Mouse (Mus musculus): ENCODE data around the gene Mfn2. TPM values are rescaled to one million over a fixed set of nuclear protein-coding genes. Genes with fewer than 3 reads are reported as not detected.

Gene Mfn2
- polyA plus RNA-seq (2014; fragmentation: Nextera tagmentation; extraction: Ambion mirVana) = 12.1 and 31.0 TPM in 2 replicates

GRCm38 (mm10) chr4:147904313-147905089 lies at the start of gene Mfn2:
Gene Mfn2, minus strand, starts transcription at chr4:147904704.
- Histone ChIP-seq H3K36me3 (ENCODE audit: control insufficient read depth, insufficient read depth, low read length) (peaks cover 25% of the 10 kb centered on the region), H3K27me3 (ENCODE audit: control insufficient read depth, insufficient read depth, low read length) (no peaks in the 10 kb centered on the region), H3K4me3 (ENCODE audit: low read length) (peak within 1 kb of the TSS; percentile 90), H3K4me1 (ENCODE audit: control insufficient read depth, insufficient read depth, low read length) (no peaks in the 10 kb centered on the region), H3K4me2 (replicated peaks; ENCODE audit: low read depth, low read length) (peak within 1 kb of the TSS; percentile 56), H3K9ac (ENCODE audit: low read depth, low read length) (peak within 1 kb of the TSS; percentile 90), H3K9me3 (ENCODE audit: control insufficient read depth, low read length) (no peaks in the 10 kb centered on the region), H3K27ac (ENCODE audit: low read depth, low read length) (peak within 1 kb of the TSS; percentile 89)
- WGBS = under 1% methylated on average over 55 of the region's 59 CpGs
- peak; percentile 97 for ATAC-seq (ENCODE audit: low FRiP score, low TSS enrichment)

- no peak for ATAC-seq (ENCODE audit: low FRiP score, low TSS enrichment)
- Histone ChIP-seq H3K9me3 (ENCODE audit: control insufficient read depth, low read length) (no peaks in the 10 kb centered on the region), H3K9ac (ENCODE audit: low read depth, low read length) (no peak overlapping the region), H3K27ac (ENCODE audit: low read depth, low read length) (no peak overlapping the region), H3K36me3 (ENCODE audit: control insufficient read depth, insufficient read depth, low read length) (no peaks in the 10 kb centered on the region; the same call in 1 of the 2 replicates), H3K27me3 (ENCODE audit: control insufficient read depth, insufficient read depth, low read length) (no peaks in the 10 kb centered on the region), H3K4me3 (ENCODE audit: low read length) (no peak overlapping the region), H3K4me1 (ENCODE audit: control insufficient read depth, insufficient read depth, low read length) (no peaks in the 10 kb centered on the region), H3K4me2 (replicated peaks; ENCODE audit: low read depth, low read length) (no peak overlapping the region)
- 13% methylated on average over 4 of the region's 4 CpGs for WGBS
These were observed 49.1 kb upstream of the Mfn2 start for GRCm38 (mm10) chr4:147953590-147953989.

GRCm38 (mm10) chr4:147947511-147947910 lies 43.0 kb upstream of the Mfn2 start:
- Histone ChIP-seq H3K4me2 (replicated peaks; ENCODE audit: low read depth, low read length) (no peak overlapping the region), H3K4me3 (ENCODE audit: low read length) (no peak overlapping the region), H3K4me1 (ENCODE audit: control insufficient read depth, insufficient read depth, low read length) (peaks cover 4% of the 10 kb centered on the region; the same call in 1 of the 2 replicates), H3K27me3 (ENCODE audit: control insufficient read depth, insufficient read depth, low read length) (no peaks in the 10 kb centered on the region), H3K27ac (ENCODE audit: low read depth, low read length) (no peak overlapping the region), H3K9me3 (ENCODE audit: control insufficient read depth, low read length) (no peaks in the 10 kb centered on the region), H3K36me3 (ENCODE audit: control insufficient read depth, insufficient read depth, low read length) (peaks cover 38% of the 10 kb centered on the region), H3K9ac (ENCODE audit: low read depth, low read length) (no peak overlapping the region)
- no peak for ATAC-seq (ENCODE audit: low FRiP score, low TSS enrichment)
- 88% methylated on average over 2 of the region's 2 CpGs for WGBS

GRCm38 (mm10) chr4:147943005-147943404 lies 38.5 kb upstream of the Mfn2 start:
- H3K9me3 ChIP-seq (ENCODE audit: control insufficient read depth, low read length) = no peaks in the 10 kb centered on the region
- no peak overlapping the region for H3K4me2 ChIP-seq (replicated peaks; ENCODE audit: low read depth, low read length)
- H3K4me3 ChIP-seq (ENCODE audit: low read length) = no peak overlapping the region
- no peaks in the 10 kb centered on the region for H3K27me3 ChIP-seq (ENCODE audit: control insufficient read depth, insufficient read depth, low read length)
- peaks cover 38% of the 10 kb centered on the region for H3K36me3 ChIP-seq (ENCODE audit: control insufficient read depth, insufficient read depth, low read length)
- H3K27ac ChIP-seq (ENCODE audit: low read depth, low read length) = no peak overlapping the region
- ATAC-seq (ENCODE audit: low FRiP score, low TSS enrichment) = no peak
- H3K4me1 ChIP-seq (ENCODE audit: control insufficient read depth, insufficient read depth, low read length) = peaks cover 21% of the 10 kb centered on the region
- 100% methylated on average over 1 of the region's 1 CpGs for WGBS
- no peak overlapping the region for H3K9ac ChIP-seq (ENCODE audit: low read depth, low read length)

- Histone ChIP-seq H3K9me3 (ENCODE audit: control insufficient read depth, low read length) (no peaks in the 10 kb centered on the region), H3K4me3 (ENCODE audit: low read length) (peak overlapping the region; percentile 89), H3K9ac (ENCODE audit: low read depth, low read length) (peak overlapping the region; percentile 85), H3K36me3 (ENCODE audit: control insufficient read depth, insufficient read depth, low read length) (peaks cover 24% of the 10 kb centered on the region), H3K4me2 (replicated peaks; ENCODE audit: low read depth, low read length) (peak overlapping the region; percentile 99), H3K27me3 (ENCODE audit: control insufficient read depth, insufficient read depth, low read length) (no peaks in the 10 kb centered on the region), H3K4me1 (ENCODE audit: control insufficient read depth, insufficient read depth, low read length) (peaks cover 31% of the 10 kb centered on the region), H3K27ac (ENCODE audit: low read depth, low read length) (peak overlapping the region; percentile 76; the same call in 1 of the 2 replicates)
- 8% methylated on average over 59 of the region's 88 CpGs for WGBS
- peak; percentile 46 for ATAC-seq (ENCODE audit: low FRiP score, low TSS enrichment)
These were observed 36.8 kb upstream of the Mfn2 start for GRCm38 (mm10) chr4:147941045-147942020.

GRCm38 (mm10) chr4:147940576-147941044 lies 36.1 kb upstream of the Mfn2 start, which contains the start of gene 2510039O18Rik:
Gene 2510039O18Rik, plus strand, starts transcription at chr4:147940895.
- Histone ChIP-seq H3K27me3 (ENCODE audit: control insufficient read depth, insufficient read depth, low read length) (no peaks in the 10 kb centered on the region), H3K36me3 (ENCODE audit: control insufficient read depth, insufficient read depth, low read length) (peaks cover 16% of the 10 kb centered on the region), H3K9ac (ENCODE audit: low read depth, low read length) (peak within 1 kb of the TSS; percentile 85), H3K4me1 (ENCODE audit: control insufficient read depth, insufficient read depth, low read length) (peaks cover 33% of the 10 kb centered on the region), H3K4me2 (replicated peaks; ENCODE audit: low read depth, low read length) (peak within 1 kb of the TSS; percentile 99), H3K4me3 (ENCODE audit: low read length) (peak within 1 kb of the TSS; percentile 89), H3K9me3 (ENCODE audit: control insufficient read depth, low read length) (no peaks in the 10 kb centered on the region), H3K27ac (ENCODE audit: low read depth, low read length) (peak within 1 kb of the TSS; percentile 82)
- WGBS = 4% methylated on average over 16 of the region's 35 CpGs
- peak; percentile 58 for ATAC-seq (ENCODE audit: low FRiP score, low TSS enrichment)

GRCm38 (mm10) chr4:147940111-147940510 lies 35.6 kb upstream of the Mfn2 start:
- peaks cover 11% of the 10 kb centered on the region for H3K36me3 ChIP-seq (ENCODE audit: control insufficient read depth, insufficient read depth, low read length)
- peak overlapping the region; percentile 82 for H3K27ac ChIP-seq (ENCODE audit: low read depth, low read length)
- ATAC-seq (ENCODE audit: low FRiP score, low TSS enrichment) = no peak; the same call in 1 of the 2 replicates
- no peak overlapping the region for H3K9ac ChIP-seq (ENCODE audit: low read depth, low read length)
- H3K9me3 ChIP-seq (ENCODE audit: control insufficient read depth, low read length) = no peaks in the 10 kb centered on the region
- H3K4me3 ChIP-seq (ENCODE audit: low read length) = peak overlapping the region; percentile 89; the same call in 1 of the 2 replicates
- H3K4me2 ChIP-seq (replicated peaks; ENCODE audit: low read depth, low read length) = peak overlapping the region; percentile 29
- WGBS = 46% methylated on average over 9 of the region's 9 CpGs
- H3K4me1 ChIP-seq (ENCODE audit: control insufficient read depth, insufficient read depth, low read length) = peaks cover 33% of the 10 kb centered on the region
- no peaks in the 10 kb centered on the region for H3K27me3 ChIP-seq (ENCODE audit: control insufficient read depth, insufficient read depth, low read length)

GRCm38 (mm10) chr4:147938148-147939096 lies 33.9 kb upstream of the Mfn2 start:
- H3K4me2 ChIP-seq (replicated peaks; ENCODE audit: low read depth, low read length) = no peak overlapping the region
- no peaks in the 10 kb centered on the region for H3K27me3 ChIP-seq (ENCODE audit: control insufficient read depth, insufficient read depth, low read length)
- no peak for ATAC-seq (ENCODE audit: low FRiP score, low TSS enrichment)
- no peaks in the 10 kb centered on the region for H3K9me3 ChIP-seq (ENCODE audit: control insufficient read depth, low read length)
- H3K27ac ChIP-seq (ENCODE audit: low read depth, low read length) = no peak overlapping the region
- H3K4me3 ChIP-seq (ENCODE audit: low read length) = no peak overlapping the region
- H3K9ac ChIP-seq (ENCODE audit: low read depth, low read length) = no peak overlapping the region
- peaks cover 33% of the 10 kb centered on the region for H3K4me1 ChIP-seq (ENCODE audit: control insufficient read depth, insufficient read depth, low read length)
- 42% methylated on average over 14 of the region's 14 CpGs for WGBS
- H3K36me3 ChIP-seq (ENCODE audit: control insufficient read depth, insufficient read depth, low read length) = no peaks in the 10 kb centered on the region
